Mouse (Mus musculus): Measurements from ENCODE around the gene Faim2.

Gene Faim2

GRCm38 (mm10) chr15:99505324-99506095 is 22.5 kb downstream of the Faim2 start:
- DNase-seq: peak; percentile 45

GRCm38 (mm10) chr15:99503256-99503655 is 24.7 kb downstream of the Faim2 start:
- peak; percentile 16 for DNase-seq

GRCm38 (mm10) chr15:99502311-99502831 is 25.6 kb downstream of the Faim2 start:
- peak; percentile 39 for DNase-seq

- DNase-seq: peak; percentile 58
Measured at GRCm38 (mm10) chr15:99501292-99502260, 26.4 kb downstream of the Faim2 start.

- peak; percentile 40 for DNase-seq
Measured at GRCm38 (mm10) chr15:99500320-99500719, 27.6 kb downstream of the Faim2 start.

GRCm38 (mm10) chr15:99499726-99500125 is 28.2 kb downstream of the Faim2 start:
- DNase-seq: peak; percentile 71

GRCm38 (mm10) chr15:99498781-99499180 is 29.2 kb downstream of the Faim2 start:
- DNase-seq: peak; percentile 66

GRCm38 (mm10) chr15:99498356-99498755 is 29.6 kb downstream of the Faim2 start:
- no peak for DNase-seq

GRCm38 (mm10) chr15:99497527-99498242 is 30.3 kb downstream of the Faim2 start:
- DNase-seq: peak; percentile 85

GRCm38 (mm10) chr15:99497061-99497460 is 30.9 kb downstream of the Faim2 start:
- DNase-seq: peak; percentile 71

- no peak for DNase-seq
Measured at GRCm38 (mm10) chr15:99484745-99485144, 43.2 kb downstream of the Faim2 start.

- no peak for DNase-seq
Measured at GRCm38 (mm10) chr15:99475814-99476213, 52.2 kb downstream of the Faim2 start.

- peak; percentile 87 for DNase-seq
Measured at GRCm38 (mm10) chr15:99474576-99474926, 53.4 kb downstream of the Faim2 start, which contains the start of gene Bcdin3d. Gene Bcdin3d, minus strand, starts transcription at chr15:99474730.

GRCm38 (mm10) chr15:99473801-99474575 is 54.0 kb downstream of the Faim2 start:
- DNase-seq: peak; percentile 53

GRCm38 (mm10) chr15:99472972-99473371 is 55.0 kb downstream of the Faim2 start:
- DNase-seq: no peak

GRCm38 (mm10) chr15:99471677-99472063 is 56.3 kb downstream of the Faim2 start:
- DNase-seq: no peak

GRCm38 (mm10) chr15:99470971-99471676 is 56.8 kb downstream of the Faim2 start:
- DNase-seq: peak; percentile 70

GRCm38 (mm10) chr15:99470224-99470761 is 57.7 kb downstream of the Faim2 start:
- peak; percentile 83 for DNase-seq

GRCm38 (mm10) chr15:99469736-99470135 is 58.2 kb downstream of the Faim2 start:
- DNase-seq: peak; percentile 37

- DNase-seq: peak; percentile 76
Measured at GRCm38 (mm10) chr15:99469067-99469466, 58.9 kb downstream of the Faim2 start.

- no peak for DNase-seq
Measured at GRCm38 (mm10) chr15:99463194-99463593, 64.8 kb downstream of the Faim2 start.
